Mouse (Mus musculus): ENCODE data around the gene Hoxa1.

The Hoxa1 gene

DNA sequence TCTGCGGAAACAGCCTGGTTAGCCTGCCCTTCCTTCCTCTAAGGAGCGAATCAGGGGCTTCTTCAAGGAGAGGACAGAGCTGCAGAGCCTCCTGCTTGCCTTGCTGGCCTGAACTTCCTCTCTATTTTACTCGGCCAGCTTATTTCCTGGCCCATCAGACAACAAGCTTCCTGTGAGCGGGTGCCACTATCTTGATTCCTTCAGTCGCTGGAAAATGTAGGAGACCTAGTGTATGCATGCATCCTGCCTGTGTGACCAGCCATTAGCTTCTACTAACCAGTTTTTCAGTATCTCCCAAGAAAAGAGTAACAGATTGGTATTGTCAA lies 12.7 kb upstream of the Hoxa1 start:
- DNase-seq (ENCODE audit: low spot score), result no peak

- DNase-seq (ENCODE audit: low spot score), result no peak
Observed at GRCm38 (mm10) chr6:52170166-52170897, 12.2 kb upstream of the Hoxa1 start.

GRCm38 (mm10) chr6:52169499-52170165 lies 11.5 kb upstream of the Hoxa1 start:
- DNase-seq (ENCODE audit: low spot score), result no peak

- DNase-seq (ENCODE audit: low spot score), result no peak
Observed at GRCm38 (mm10) chr6:52168191-52169055, 10.3 kb upstream of the Hoxa1 start.

DNA sequence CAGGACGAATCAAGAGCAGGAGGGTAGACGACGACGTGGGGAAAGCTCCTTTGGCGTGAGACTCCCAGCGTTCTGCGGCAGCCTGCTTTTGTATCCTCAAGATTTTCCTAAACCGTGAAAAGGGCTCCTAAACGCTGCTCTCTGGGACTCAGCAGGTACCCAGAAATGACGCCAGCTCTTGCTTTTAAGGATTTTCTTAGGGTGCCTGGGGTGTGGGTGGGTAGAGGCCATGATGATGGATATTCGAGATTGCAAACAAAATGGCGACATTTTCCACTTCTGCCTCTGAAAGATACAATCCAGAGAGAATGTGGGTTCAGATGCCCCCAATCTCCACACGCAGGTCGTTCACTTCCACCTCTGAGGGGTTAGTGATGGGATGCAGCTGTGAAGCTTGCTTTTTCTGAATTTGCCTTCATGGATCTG lies 9.6 kb upstream of the Hoxa1 start:
- no peak for DNase-seq (ENCODE audit: low spot score)

- DNase-seq (ENCODE audit: low spot score), result no peak
Observed at GRCm38 (mm10) chr6:52167176-52167575, 9.1 kb upstream of the Hoxa1 start.

DNA sequence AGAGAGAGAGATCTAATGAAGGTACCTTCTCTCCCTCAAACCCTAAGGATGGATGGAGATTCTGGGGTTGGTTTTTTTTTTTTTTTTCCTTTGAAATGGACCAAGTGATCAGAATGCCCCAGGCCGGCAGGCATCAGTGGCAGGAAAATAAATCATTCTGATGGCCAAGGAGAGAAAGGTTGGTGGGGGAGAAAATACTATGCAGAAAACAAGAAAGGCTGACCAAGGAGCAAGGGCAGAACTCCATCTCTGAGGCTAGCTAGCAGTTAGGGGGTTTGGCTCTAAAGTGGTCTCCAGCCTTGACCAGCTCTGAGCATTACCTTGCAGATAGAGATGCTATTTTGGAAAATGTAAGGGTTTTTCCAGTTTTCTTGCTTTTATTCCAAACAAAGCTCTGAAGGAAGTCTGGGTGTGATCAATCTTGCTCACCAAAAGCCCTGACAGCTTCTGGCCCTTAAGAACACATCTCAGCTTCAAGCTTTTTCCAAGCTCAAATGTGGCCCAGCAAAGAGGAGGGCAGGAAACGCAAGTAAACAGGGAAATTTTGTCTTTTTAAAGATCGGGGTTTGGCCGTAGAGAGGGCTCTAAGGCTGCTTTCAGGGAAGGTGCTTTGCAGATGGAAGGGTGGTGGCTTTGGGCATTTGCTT lies 8.4 kb upstream of the Hoxa1 start:
- no peak for DNase-seq (ENCODE audit: low spot score)

DNA sequence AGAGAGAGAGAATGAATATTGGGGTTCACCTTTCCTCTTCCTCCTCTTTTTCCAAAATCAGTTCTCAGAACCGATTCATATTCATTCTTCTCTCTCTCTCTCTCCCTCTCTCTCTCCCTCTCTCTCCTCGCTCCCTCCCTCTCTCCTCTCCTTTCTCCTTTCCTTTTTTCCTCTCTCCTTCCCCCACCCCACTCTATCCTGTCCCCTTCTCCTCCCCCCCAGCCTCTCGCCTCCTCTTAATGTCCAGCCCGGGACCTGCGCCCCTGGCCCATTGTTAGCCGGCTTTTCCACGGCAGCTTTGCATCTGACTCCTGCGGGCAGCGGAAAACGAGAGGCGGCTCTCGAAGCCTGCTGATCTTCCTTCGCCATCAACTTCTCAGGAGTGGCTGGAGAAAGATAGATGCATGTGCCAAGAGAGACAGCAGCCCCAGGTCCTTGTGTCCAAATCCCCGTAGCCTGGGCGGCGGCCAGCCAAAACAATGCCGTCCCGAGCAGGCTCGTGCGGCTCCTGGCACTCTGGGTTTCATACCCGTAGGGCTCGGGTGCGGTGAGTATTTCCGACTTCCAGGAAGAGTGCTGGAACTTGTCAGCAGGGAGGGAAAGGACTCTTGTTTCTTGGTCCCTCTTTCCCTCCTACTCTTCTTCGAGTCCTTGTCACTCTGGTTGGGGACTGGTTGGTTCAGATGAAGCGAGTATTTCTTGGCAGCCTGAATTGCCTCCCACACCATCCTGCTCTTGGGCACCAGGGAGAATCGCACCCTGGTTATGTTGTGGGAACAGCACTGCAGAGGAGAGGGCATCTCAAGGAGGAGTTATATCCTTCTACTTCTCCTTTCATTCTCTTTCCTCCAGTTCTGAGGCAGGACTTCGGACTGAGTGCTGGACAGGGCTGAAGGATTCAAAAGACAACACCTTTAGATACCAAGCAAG lies 7.6 kb upstream of the Hoxa1 start:
- no peak for DNase-seq (ENCODE audit: low spot score)

DNA sequence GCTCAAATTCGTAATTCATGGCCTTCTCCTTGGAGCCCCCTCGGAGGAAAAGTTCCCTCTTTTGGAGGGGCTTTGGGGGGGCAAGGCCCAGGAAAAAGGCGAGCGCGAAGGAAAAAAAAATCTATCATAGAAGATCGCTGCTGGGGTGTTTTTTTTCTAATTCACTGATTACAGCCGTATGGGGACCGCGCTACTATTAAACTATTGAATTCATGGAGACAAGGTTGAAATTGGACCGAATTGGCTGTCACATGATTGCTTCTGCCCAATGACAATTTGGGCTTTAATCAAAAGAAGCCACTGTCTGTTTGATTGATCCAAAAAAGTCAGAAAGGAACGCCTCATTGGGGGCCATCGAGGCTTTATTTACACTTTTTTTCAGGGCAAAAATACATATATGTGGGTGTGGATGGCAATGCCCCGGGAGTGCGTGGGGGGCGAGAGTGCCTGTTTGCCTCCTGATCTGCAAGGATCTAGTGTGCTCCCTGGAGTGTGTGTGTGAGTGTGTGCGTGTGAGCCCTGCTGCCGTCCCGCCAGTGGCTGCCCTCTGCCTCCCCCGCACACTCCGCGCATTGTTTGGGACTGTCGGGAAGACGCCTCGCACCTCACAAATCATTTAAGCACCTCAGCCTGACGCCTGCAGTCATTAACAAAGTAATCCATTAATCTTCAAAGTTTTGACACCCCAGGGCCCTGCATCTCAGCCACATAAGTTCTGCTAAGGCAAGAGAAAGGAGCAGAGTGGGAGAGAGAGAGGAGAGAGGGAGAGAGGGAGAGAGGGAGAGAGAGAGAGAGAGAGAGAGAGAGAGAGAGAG lies 6.7 kb upstream of the Hoxa1 start, which contains the start of gene Hoxa2:
Gene Hoxa2, minus strand, starts transcription at position 206 of the 815 bp plus-strand sequence.
- no peak for DNase-seq (ENCODE audit: low spot score)

DNA sequence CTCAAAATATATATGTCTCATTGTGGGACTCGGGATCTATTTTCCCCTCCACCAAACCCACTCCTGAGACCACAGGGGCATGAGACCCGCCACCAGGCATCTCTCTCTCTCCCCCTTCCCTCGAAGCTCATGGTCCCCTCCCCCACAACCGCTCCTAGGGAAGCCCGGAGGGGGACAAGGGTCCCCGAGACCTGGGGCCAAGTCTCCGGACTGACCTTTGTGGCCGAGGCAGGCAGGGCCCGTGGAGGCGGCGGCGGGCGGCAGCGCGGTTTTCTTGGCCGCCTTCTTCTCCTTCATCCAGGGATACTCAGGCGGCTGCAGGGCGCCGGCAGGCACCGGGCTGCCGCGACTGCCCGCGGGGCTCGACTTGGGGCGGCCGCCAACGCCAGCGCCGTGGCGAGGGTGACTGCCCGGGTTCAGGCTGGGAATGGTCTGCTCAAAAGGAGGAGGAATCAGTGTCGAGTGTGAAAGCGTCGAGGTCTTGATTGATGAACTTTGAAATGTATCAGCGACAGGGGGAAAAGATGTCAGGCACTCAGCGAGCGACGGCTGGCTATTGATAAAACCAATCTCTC lies 6.0 kb upstream of the Hoxa1 start:
- no peak for DNase-seq (ENCODE audit: low spot score)

DNA sequence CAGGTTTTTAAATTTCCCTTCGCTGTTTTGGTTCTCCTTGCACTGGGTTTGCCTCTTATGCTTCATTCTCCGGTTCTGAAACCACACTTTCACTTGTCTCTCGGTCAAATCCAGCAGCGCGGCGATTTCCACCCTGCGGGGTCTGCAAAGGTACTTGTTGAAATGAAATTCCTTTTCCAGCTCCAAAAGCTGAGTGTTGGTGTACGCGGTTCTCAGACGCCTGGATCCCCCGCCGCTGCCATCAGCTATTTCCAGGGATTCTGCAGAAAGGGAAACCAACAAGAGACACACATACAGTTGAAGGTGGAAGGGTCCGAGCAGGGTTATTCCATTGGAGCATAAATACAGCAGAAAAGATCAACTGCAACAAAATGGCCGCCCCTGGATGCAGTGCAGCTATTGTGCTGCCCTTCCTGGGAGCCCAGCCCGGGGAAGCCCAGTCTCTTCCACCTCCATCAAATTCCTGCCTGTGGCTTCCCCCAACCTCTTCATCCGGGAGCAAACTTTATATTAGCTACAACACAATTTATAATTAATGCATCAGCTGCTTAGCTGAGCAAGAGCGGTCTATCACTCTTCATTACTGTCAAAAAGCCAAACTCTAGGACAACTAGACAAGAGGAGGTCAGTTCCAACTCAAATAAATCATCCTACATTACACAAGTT lies 5.4 kb upstream of the Hoxa1 start:
- no peak for DNase-seq (ENCODE audit: low spot score)

GRCm38 (mm10) chr6:52162611-52163365 lies 4.7 kb upstream of the Hoxa1 start:
- DNase-seq (ENCODE audit: low spot score), result no peak

GRCm38 (mm10) chr6:52162093-52162380 lies 3.9 kb upstream of the Hoxa1 start:
- DNase-seq (ENCODE audit: low spot score), result no peak

DNA sequence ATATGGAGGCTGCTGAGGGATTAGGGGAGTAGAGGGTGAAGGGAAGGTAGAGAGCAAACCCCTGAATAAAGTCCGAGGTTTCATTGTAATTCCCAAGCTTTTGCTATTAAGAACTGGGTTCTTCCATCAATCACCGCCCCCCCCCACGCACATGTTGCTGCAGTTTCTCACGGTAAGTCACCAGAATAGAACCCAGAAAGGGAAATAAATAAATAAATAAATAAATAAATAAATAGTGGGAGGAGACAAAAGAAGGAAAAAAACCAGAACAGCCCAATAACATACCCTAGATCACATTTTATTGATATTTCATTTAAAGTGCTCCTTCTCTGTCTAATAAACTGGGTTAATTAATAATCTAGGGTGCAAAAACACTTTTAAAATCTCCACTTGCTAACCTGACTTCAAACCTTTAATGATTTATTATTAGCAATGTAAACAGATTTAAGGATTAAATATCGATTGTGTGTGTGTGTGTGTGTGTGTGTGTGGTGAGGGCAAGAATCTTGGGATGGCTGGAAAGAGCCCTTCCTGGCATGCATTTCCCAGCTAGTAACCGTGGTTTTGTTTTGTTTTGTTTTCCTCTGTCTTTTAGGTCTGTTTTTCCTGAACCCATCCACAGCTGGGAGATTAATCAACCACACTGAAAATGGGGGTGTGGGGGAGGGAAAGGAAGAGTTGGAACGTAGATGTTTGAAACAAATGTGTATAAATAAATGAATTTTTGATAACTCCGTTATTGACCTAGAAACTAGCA lies 3.4 kb upstream of the Hoxa1 start:
- no peak for DNase-seq (ENCODE audit: low spot score)

GRCm38 (mm10) chr6:52160511-52161335 lies 2.6 kb upstream of the Hoxa1 start:
- DNase-seq (ENCODE audit: low spot score), result no peak

DNA sequence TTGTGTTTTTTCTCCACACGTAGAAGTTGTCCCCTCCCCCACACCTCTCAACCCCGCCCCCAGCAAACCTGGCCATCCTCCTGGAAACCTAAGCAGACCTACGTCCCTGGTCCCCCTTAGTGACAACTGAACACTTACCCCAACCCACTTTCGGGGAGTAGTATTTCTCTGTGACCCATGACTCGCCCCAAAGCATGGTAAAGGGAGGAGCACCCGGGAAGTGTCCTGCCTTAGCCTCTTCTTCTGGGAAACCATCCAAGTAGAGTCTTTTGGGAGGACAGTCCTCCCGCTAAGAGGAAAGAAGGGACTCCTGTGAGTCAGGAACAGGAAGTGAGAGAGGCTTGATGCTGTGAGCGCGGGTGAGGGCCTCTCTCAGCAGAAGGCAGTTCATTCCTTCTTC lies 1.9 kb upstream of the Hoxa1 start:
- DNase-seq (ENCODE audit: low spot score), result no peak

DNA sequence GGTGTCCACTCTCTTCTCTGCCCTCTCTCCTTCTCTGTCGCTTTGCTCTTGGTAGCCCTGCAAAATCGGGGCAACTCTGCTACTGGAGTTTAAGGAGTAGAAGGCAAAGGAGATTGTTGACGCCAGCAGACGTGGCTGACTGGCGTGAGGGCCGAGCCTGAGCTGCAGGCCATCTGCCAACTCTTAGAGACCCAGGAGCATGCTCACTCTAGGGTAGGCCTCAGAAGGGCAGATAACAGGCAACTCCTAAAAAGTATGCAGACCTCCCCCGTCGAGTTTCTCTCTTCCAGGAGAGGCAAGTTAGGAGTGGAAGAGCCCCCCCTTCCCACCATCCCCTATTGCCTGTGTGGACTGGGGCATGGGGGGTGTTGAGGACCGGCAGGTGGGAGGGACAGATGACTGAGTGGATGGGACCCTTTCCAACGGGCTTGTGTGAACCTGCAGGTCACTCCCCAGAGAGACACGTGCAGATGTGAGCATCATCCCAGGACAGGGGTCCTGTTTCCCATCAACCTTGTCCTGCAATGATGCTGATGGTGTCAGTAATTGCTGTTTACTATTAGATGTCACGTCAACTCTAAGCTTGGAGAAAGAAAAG lies 1.1 kb upstream of the Hoxa1 start:
- no peak for DNase-seq (ENCODE audit: low spot score)

All from layer of hippocampus, adult 9-10 months (tissue).